Mouse (Mus musculus): ENCODE measurements at regions not wholly inside any gene's neighbourhood (a gene's known extent, or its start where the extent isn't known, plus 50 kb on each side); places are given as distances from the start of the nearest gene placed in this dataset.

DNA sequence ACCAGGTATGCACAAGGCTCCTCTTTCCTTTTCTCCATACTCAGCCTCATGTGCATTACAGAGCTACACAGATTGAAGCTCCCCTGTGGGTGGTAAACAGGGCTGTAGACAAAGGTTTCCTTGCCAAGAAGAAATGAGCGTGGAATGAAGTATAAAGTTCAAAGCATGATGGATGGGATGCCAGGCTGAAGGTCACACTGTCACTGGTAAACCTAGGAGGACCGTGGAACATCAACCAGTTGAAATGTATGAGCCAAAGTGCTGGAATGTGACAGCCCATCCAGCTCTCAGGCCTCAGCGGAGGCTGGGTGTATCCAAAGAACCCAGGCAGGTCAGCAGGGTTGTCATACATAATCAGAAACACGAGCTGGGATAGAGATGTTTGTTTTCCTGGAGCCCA is 381.0 kb downstream of the Irx1 start:
- no peak for TF ChIP-seq CTCF (IDR thresholded peaks at IDR 0.05; ENCODE audit: extremely low read depth, insufficient read depth, insufficient read length, insufficient replicate concordance)
- TF ChIP-seq POLR2A (IDR thresholded peaks at IDR 0.05; ENCODE audit: low read depth, low read length), result no peak

Measured in spleen, adult 2 months (tissue).